Mouse (Mus musculus) hindbrain, embryonic 15.5 days (tissue): ENCODE data around the gene Zfp65. TPM values are rescaled to one million over a fixed set of nuclear protein-coding genes. Genes with fewer than 3 reads are reported as not detected.
"Not testable (repeated sequence)": the region's sequence is repeated elsewhere in the genome, so short reads cannot be mapped to it uniquely, and the experiment has no call there.

Experiments used
- ATAC-seq: fragments of 200-750 bp; cut with Nextera tagmentation; 2 replicates; pipeline ENCODE4 v1.8.0; 2017; ENCODE audit warnings: low read depth, moderate number of reproducible peaks, moderate TSS enrichment; ENCODE audit not compliant: low FRiP score
- H3K27ac ChIP-seq: fragments of 300-500 bp; sonication (generic); replicated peaks from 2 replicates; pipeline ENCODE4 v1.5.1; 2015; ENCODE audit warnings: mild to moderate bottlenecking, inconsistent platforms
- H3K27me3 ChIP-seq: fragments of 300-500 bp; sonication (generic); 2 replicates; pipeline ENCODE4 v1.6.1; 2015; ENCODE audit warnings: control low read depth, inconsistent platforms
- H3K36me3 ChIP-seq: fragments of 300-500 bp; sonication (generic); 2 replicates; pipeline ENCODE4 v1.6.1; 2015; ENCODE audit warnings: control low read depth, inconsistent platforms
- H3K4me1 ChIP-seq: fragments of 300-500 bp; sonication (generic); replicated peaks from 2 replicates; pipeline ENCODE4 v1.6.1; 2015; ENCODE audit warnings: control low read depth, inconsistent platforms
- H3K4me2 ChIP-seq: fragments of 300-500 bp; sonication (generic); 2 replicates; pipeline ENCODE4 v1.6.1; 2015; ENCODE audit warnings: moderate library complexity, mild to moderate bottlenecking, inconsistent platforms
- H3K4me3 ChIP-seq: fragments of 300-500 bp; sonication (generic); 2 replicates; pipeline ENCODE4 v1.5.1; 2015; ENCODE audit warnings: mild to moderate bottlenecking, inconsistent platforms
- H3K9ac ChIP-seq: fragments of 300-500 bp; sonication (generic); 2 replicates; pipeline ENCODE4 v1.6.1; 2015; ENCODE audit warnings: inconsistent platforms
- H3K9me3 ChIP-seq: fragments of 300-500 bp; sonication (generic); 2 replicates; pipeline ENCODE4 v1.6.1; 2016; ENCODE audit warnings: control low read depth, inconsistent platforms
- WGBS: fragments of 180-500 bp; shearing (Covaris S2); methylation state at CpG from one replicate; pipeline ENCODE4 v1.1.7; 2015; 5-methylcytosine and 5-hydroxymethylcytosine counted together
- polyA plus RNA-seq: library from polyadenylated mRNA; unstranded; fragments of >200 nt; fragmentation: Nextera tagmentation; extraction: Ambion mirVana; gene quantifications from 2 replicates; pipeline ENCODE4 v1.2.1, GENCODE M21; 2015

Gene Zfp65
- polyA plus RNA-seq, 1 experiment from 2014 or later: 8.5 TPM

- peak overlapping the region; percentile 64 for H3K4me3 ChIP-seq
- no peaks in the 10 kb centered on the region for H3K36me3 ChIP-seq
- H3K4me1 ChIP-seq: peaks cover 17% of the 10 kb centered on the region
- peak; percentile 94 for ATAC-seq
- H3K27ac ChIP-seq: peak overlapping the region; percentile 67
- WGBS: under 1% methylated on average over 17 of the region's 17 CpGs
- H3K27me3 ChIP-seq: no peaks in the 10 kb centered on the region
- H3K9ac ChIP-seq: peak overlapping the region; percentile 57
- H3K9me3 ChIP-seq: no peaks in the 10 kb centered on the region
- H3K4me2 ChIP-seq: peak overlapping the region; percentile 60
Measured at GRCm38 (mm10) chr13:67723848-67724479, 5.0 kb downstream of the Zfp65 start.

GRCm38 (mm10) chr13:67686971-67687370, 42.0 kb downstream of the Zfp65 start, which contains the start of gene Zfp738:
TSS of gene Zfp738 (minus strand) at chr13:67687071.
- H3K9ac ChIP-seq: no peak within 1 kb of the TSS
- H3K9me3 ChIP-seq: no peaks in the 10 kb centered on the region
- no peak within 1 kb of the TSS for H3K27ac ChIP-seq
- no peak for ATAC-seq
- WGBS: 82% methylated on average over 4 of the region's 4 CpGs
- H3K4me2 ChIP-seq: no peak within 1 kb of the TSS
- peaks cover 9% of the 10 kb centered on the region; the same call in 1 of the 2 replicates for H3K4me1 ChIP-seq
- no peaks in the 10 kb centered on the region for H3K27me3 ChIP-seq
- no peak within 1 kb of the TSS for H3K4me3 ChIP-seq
- H3K36me3 ChIP-seq: no peaks in the 10 kb centered on the region

DNA sequence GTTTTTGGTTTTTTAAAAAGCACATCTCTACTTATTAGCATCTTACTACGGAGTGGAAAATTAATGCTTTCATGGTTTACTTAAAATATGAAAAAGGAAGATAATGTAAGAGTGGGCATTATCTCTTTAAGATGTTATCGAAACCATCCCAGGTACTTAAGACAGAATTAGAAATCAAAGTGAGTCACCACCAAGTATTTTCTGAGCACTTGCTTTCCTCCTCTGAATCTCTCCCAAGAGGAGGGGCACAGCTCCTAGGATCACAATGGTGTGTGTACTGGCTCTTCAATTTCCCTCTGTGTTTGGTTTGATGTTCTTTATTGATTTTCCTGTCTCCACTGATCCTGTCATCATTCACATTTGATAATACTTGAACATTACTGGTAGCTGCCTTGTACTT, 45.1 kb downstream of the Zfp65 start:
- WGBS: 66% methylated on average over 2 of the region's 2 CpGs

DNA sequence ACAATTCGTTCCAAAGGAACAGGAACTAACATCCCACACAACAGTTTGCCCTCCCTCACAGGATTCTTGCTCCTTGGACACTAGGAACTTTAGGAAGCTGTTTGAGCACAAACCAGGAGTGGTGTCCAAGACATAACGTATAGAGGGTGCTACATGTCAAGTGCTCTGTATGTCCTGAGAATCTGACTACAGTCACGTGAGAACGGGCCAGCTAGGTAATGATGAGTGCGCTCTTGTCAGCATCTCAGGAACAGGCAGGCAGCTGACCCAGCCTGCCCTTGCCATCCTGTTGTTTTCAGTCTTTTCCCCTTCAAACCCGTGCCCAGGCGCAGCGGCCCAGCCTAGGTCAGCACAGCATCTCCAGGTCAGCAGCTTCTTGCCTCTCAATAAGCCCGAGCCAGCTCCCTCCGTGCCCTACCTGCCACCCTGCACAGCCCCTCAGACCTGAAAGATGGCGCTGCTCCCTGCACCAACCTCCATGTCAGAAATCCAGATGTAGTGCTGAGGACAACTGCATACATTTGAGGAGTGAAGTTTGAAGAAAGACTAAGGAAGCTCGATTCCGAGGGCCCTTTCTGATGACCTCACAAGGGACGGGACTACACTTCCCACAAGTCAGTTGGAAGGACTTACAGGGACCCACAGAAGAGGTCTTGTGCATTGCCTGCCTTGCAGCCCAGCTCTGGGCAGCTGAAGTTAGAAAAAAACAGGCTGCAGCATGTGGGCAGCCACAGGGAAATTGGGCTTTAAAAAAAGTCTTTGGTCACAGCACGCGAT, 45.8 kb downstream of the Zfp65 start:
- not testable (repeated sequence) for H3K4me1 ChIP-seq, H3K36me3 ChIP-seq, H3K27me3 ChIP-seq, H3K9me3 ChIP-seq
- WGBS: 12% methylated on average over 16 of the region's 16 CpGs
- peak overlapping the region; percentile 65 for H3K27ac ChIP-seq
- H3K4me3 ChIP-seq: peak overlapping the region; percentile 82
- H3K4me2 ChIP-seq: peak overlapping the region; percentile 84
- H3K9ac ChIP-seq: peak overlapping the region; percentile 69
- peak; percentile 100 for ATAC-seq

More for the DNA sequence above, 45.1 kb downstream of the Zfp65 start:
- peak overlapping the region; percentile 82 for H3K4me3 ChIP-seq
- H3K27ac ChIP-seq: peak overlapping the region; percentile 65; the same call in 1 of the 2 replicates
- peak overlapping the region; percentile 84 for H3K4me2 ChIP-seq
- peak overlapping the region; percentile 69; the same call in 1 of the 2 replicates for H3K9ac ChIP-seq
- not testable (repeated sequence) for H3K4me1 ChIP-seq, H3K36me3 ChIP-seq, H3K27me3 ChIP-seq, H3K9me3 ChIP-seq
- ATAC-seq: 0 out of 2 replicates have a peak, but pooled peaks have one; percentile 17

DNA sequence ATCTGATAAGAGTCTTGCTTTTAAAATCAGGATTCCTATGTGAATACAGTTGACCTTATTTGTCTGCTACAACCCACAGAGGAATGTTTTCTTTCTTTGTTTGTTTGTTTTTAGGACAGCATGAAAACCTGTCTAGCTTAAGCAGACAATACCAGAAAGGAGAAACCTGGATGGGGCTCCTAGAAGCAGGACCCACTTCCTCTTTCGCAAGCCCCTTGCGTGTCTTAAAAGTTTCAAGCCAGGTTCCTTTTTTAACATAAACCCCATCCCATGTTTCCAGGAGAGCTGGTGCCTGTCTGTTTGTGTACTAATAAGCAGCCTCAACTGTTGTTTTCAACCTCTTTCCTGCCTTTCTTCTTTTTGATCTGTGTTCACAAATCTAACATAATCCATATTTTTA, 54.1 kb downstream of the Zfp65 start:
- no peaks in the 10 kb centered on the region for H3K27me3 ChIP-seq
- no peak overlapping the region for H3K27ac ChIP-seq
- no peaks in the 10 kb centered on the region for H3K9me3 ChIP-seq
- H3K36me3 ChIP-seq: peaks cover 11% of the 10 kb centered on the region
- H3K9ac ChIP-seq: no peak overlapping the region
- no peak overlapping the region for H3K4me2 ChIP-seq
- H3K4me3 ChIP-seq: no peak overlapping the region
- no peak for ATAC-seq
- WGBS: 93% methylated on average over 2 of the region's 2 CpGs
- H3K4me1 ChIP-seq: no peaks in the 10 kb centered on the region

Other genes with a start within 250 kb of the Zfp65 start
- 2.5 and 2.8 TPM in 2 replicates for gene Zfp874b, start 244.9 kb downstream of the Zfp65 start, polyA plus RNA-seq
- gene Zfp58, start 228.6 kb downstream of the Zfp65 start, polyA plus RNA-seq: 10.0 and 11.6 TPM in 2 replicates
- not detected in 2 replicates for gene Gm26965, start 203.0 kb downstream of the Zfp65 start, polyA plus RNA-seq
- gene Zfp87, start 203.0 kb downstream of the Zfp65 start, polyA plus RNA-seq: 32.2 and 37.2 TPM in 2 replicates
- gene Zfp748, start 175.3 kb downstream of the Zfp65 start, polyA plus RNA-seq: 13.1 and 13.4 TPM in 2 replicates
- gene Zfp729b, start 119.5 kb downstream of the Zfp65 start, polyA plus RNA-seq: 4.6 TPM in 2 replicates
- gene Gm49345, start 91.4 kb downstream of the Zfp65 start, polyA plus RNA-seq: 0.16 and 0.31 TPM in 2 replicates
- gene Zfp729a, start 91.4 kb downstream of the Zfp65 start, polyA plus RNA-seq: 2.9 and 3.1 TPM in 2 replicates
- 13.6 and 15.9 TPM in 2 replicates for gene Zfp738, start 42.1 kb downstream of the Zfp65 start, polyA plus RNA-seq
- 6.3 and 7.4 TPM in 2 replicates for gene Zfp85, start 26.1 kb upstream of the Zfp65 start, polyA plus RNA-seq
- 3.6 and 3.7 TPM in 2 replicates for gene Zfp493, start 50.5 kb upstream of the Zfp65 start, polyA plus RNA-seq
- 11.5 and 13.0 TPM in 2 replicates for gene Zfp273, start 84.6 kb upstream of the Zfp65 start, polyA plus RNA-seq
- 5.8 and 6.3 TPM in 2 replicates for gene Gm10037, start 101.9 kb upstream of the Zfp65 start, polyA plus RNA-seq
- not detected in 2 replicates for gene BC048507, start 134.2 kb upstream of the Zfp65 start, polyA plus RNA-seq